Mouse (Mus musculus) heart, embryonic 14.5 days (tissue): ENCODE data around the gene Elp4. TPM values are rescaled to one million over a fixed set of nuclear protein-coding genes. Genes with fewer than 3 reads are reported as not detected.
A peak's percentile ranks its signal among the peaks of the same experiment; 100 is the strongest.

Experiments used
- ATAC-seq: fragments of 200-750 bp; cut with Nextera tagmentation; 2 replicates; pipeline ENCODE4 v1.8.0; 2017; ENCODE audit warnings: low read depth, moderate TSS enrichment; ENCODE audit not compliant: insufficient number of reproducible peaks, insufficient read depth, low FRiP score
- H3K27ac ChIP-seq, 2 experiments: fragments of 200-500 bp in 1 of 2; fragments of 300-500 bp in 1 of 2; sonication (generic) in 1 of 2; replicated peaks in 1 of 2; 2 replicates each; pipeline ENCODE4 v1.5.1; 2012 to 2014; ENCODE audit warnings: low read depth in 2 of 2, low read length in 2 of 2, control low read depth in 1 of 2, mild to moderate bottlenecking in 1 of 2, mixed read lengths in 1 of 2; ENCODE audit not compliant: control insufficient read depth in 1 of 2, insufficient read depth in 1 of 2
- H3K27me3 ChIP-seq: fragments of 300-500 bp; sonication (generic); 2 replicates; pipeline ENCODE4 v1.6.1; 2014; ENCODE audit warnings: mild to moderate bottlenecking, low read length, control low read depth; ENCODE audit not compliant: control insufficient read depth, insufficient read depth
- H3K36me3 ChIP-seq: fragments of 300-500 bp; sonication (generic); 2 replicates; pipeline ENCODE4 v1.6.1; 2014; ENCODE audit warnings: mild to moderate bottlenecking, control low read depth, low read length, mixed read lengths; ENCODE audit not compliant: control insufficient read depth, insufficient read depth
- H3K4me1 ChIP-seq, 2 experiments: fragments of 200-500 bp in 1 of 2; fragments of 300-500 bp in 1 of 2; sonication (generic) in 1 of 2; 2 replicates each; pipeline ENCODE4 v1.6.1; 2012 to 2014; ENCODE audit warnings: low read length in 2 of 2, control low read depth in 1 of 2, mixed read lengths in 1 of 2; ENCODE audit not compliant: control insufficient read depth in 2 of 2, insufficient read depth in 2 of 2
- H3K4me2 ChIP-seq: fragments of 300-500 bp; sonication (generic); 2 replicates; pipeline ENCODE4 v1.6.1; 2014; ENCODE audit warnings: mild to moderate bottlenecking, low read length
- H3K4me3 ChIP-seq, 2 experiments: fragments of 200-500 bp in 1 of 2; fragments of 300-500 bp in 1 of 2; sonication (generic) in 1 of 2; 2 replicates each; pipeline ENCODE4 v1.5.1; 2012 to 2014; ENCODE audit warnings: low read length in 2 of 2, mild to moderate bottlenecking in 2 of 2, control low read depth in 1 of 2, low read depth in 1 of 2, moderate library complexity in 1 of 2; ENCODE audit not compliant: control insufficient read depth in 1 of 2, insufficient read depth in 1 of 2
- H3K9ac ChIP-seq: fragments of 300-500 bp; sonication (generic); 2 replicates; pipeline ENCODE4 v1.6.1; 2014; ENCODE audit warnings: mild to moderate bottlenecking, low read length
- H3K9me3 ChIP-seq: fragments of 300-500 bp; sonication (generic); 2 replicates; pipeline ENCODE4 v1.6.1; 2016; ENCODE audit warnings: low read length, control low read depth; ENCODE audit not compliant: control insufficient read depth
- WGBS: fragments of 180-500 bp; shearing (Covaris S2); extraction: QIAGEN DNeasy Blood & Tissue Kit; methylation state at CpG from one replicate; pipeline ENCODE4 v1.1.7; 2014; 5-methylcytosine and 5-hydroxymethylcytosine counted together
- polyA plus RNA-seq: library from polyadenylated mRNA; unstranded; fragments of >200 nt; fragmentation: Nextera tagmentation; extraction: Ambion mirVana; gene quantifications from 2 replicates; pipeline ENCODE4 v1.2.1, GENCODE M21; 2014

Gene Elp4
- polyA plus RNA-seq, 1 experiment from 2014 or later = 19.6 TPM

DNA sequence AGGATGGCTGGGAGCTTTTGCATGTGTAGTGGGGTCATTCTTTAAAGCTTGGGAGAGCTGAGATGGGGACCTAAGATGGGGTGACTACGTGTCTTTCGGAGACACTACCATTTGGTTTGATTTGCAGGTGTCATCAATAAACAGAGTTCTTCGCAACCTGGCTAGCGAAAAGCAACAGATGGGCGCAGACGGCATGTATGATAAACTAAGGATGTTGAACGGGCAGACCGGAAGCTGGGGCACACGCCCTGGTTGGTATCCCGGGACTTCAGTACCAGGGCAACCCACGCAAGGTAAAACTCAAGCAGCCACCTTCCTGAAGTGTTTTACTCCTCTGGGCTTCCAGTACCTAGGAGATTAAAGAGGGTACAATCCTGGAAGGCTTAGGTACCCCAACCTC is 218.7 kb downstream of the Elp4 start:
- no peak overlapping the region for H3K4me3 ChIP-seq
- no peaks in the 10 kb centered on the region for H3K9me3 ChIP-seq
- no peak for ATAC-seq
- peaks cover 96% of the 10 kb centered on the region for H3K27me3 ChIP-seq
- H3K9ac ChIP-seq = no peak overlapping the region
- WGBS = 6% methylated on average over 11 of the region's 11 CpGs
- H3K4me1 ChIP-seq = peaks cover 7 to 26% of the 10 kb centered on the region in 2 experiments; a peak in 3 of 4 replicates
- no peaks in the 10 kb centered on the region for H3K36me3 ChIP-seq
- H3K27ac ChIP-seq = no peak overlapping the region
- H3K4me2 ChIP-seq = no peak overlapping the region

DNA sequence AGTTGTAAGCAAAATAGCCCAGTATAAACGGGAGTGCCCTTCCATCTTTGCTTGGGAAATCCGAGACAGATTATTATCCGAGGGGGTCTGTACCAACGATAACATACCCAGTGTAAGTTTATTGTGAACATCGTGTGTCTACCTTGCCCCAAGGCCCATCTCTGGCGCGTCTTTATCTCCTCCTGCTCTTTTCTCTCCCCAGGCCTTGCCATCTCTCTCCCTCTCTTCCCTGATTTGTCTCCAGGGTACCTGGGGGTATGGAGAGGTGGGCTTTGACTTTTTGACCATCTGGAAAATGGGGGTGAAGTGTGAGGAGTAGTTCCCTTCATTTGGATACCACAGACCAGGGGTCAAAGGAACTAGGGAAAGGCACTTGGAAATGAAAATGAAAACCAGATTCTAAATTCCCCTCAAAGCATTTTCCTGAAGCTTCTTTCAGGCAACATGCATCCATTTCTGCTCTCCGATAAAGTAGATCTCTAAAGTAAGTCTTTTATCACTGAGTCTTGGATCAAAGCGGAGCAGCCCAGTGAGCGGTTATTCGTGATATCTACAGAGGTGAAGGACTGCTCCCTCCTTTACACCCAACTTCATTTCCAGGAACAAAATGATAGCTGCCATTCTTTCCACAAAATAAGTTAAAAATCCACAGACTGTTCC is 219.2 kb downstream of the Elp4 start:
- 8% methylated on average over 11 of the region's 11 CpGs for WGBS
- H3K4me2 ChIP-seq = no peak overlapping the region
- no peak overlapping the region for H3K9ac ChIP-seq
- no peaks in the 10 kb centered on the region for H3K36me3 ChIP-seq
- no peak overlapping the region for H3K27ac ChIP-seq
- no peak for ATAC-seq
- H3K9me3 ChIP-seq = no peaks in the 10 kb centered on the region
- peaks cover 96% of the 10 kb centered on the region for H3K27me3 ChIP-seq
- peaks cover 7 to 26% of the 10 kb centered on the region in 2 experiments; a peak in 3 of 4 replicates for H3K4me1 ChIP-seq
- no peak overlapping the region for H3K4me3 ChIP-seq

DNA sequence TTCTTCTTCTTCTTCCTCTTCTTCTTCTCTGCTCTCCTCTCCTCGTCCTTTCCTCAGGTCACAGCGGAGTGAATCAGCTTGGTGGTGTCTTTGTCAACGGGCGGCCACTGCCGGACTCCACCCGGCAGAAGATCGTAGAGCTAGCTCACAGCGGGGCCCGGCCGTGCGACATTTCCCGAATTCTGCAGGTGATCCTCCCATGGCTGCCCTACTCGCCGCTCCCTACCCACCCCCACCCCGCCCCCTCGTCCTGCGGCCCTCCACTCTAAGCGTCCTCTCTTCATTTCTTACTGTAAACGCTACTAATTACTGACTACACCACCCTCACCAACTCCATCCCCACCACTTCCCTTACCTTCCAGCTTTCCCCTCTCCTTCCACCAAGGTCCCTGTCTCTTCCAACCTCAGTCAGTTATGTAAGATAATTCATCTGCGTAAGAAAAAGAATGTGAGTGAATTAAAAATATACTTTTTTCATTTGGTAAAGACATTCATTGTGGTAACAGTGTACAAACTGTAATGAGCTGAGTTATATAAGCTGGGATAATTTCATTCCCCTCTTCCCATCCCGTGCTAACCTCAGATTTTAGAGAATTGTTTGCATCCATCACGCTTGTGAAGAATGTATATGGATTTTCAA is 220.5 kb downstream of the Elp4 start:
- H3K9ac ChIP-seq = no peak overlapping the region
- WGBS = 5% methylated on average over 22 of the region's 22 CpGs
- ATAC-seq = no peak
- no peak overlapping the region for H3K4me2 ChIP-seq
- H3K4me3 ChIP-seq = no peak overlapping the region
- H3K27me3 ChIP-seq = peaks cover 97% of the 10 kb centered on the region
- H3K4me1 ChIP-seq = peaks cover 2 to 20% of the 10 kb centered on the region in 2 experiments; a peak in 3 of 4 replicates
- H3K27ac ChIP-seq = no peak overlapping the region
- no peaks in the 10 kb centered on the region for H3K36me3 ChIP-seq
- H3K9me3 ChIP-seq = no peaks in the 10 kb centered on the region

GRCm38 (mm10) chr2:105682634-105683351 is 221.6 kb downstream of the Elp4 start:
- Histone ChIP-seq H3K36me3 (no peaks in the 10 kb centered on the region), H3K9ac (no peak overlapping the region), H3K27me3 (peaks cover 97% of the 10 kb centered on the region), H3K9me3 (no peaks in the 10 kb centered on the region), H3K4me3 (0 out of 4 replicates have a peak overlapping the region, but pooled peaks of 1 of the 2 experiments have one; percentile 3), H3K27ac (no peak overlapping the region), H3K4me2 (no peak overlapping the region), H3K4me1 (peaks cover 2 to 12% of the 10 kb centered on the region in 2 experiments; a peak in 3 of 4 replicates)
- 2% methylated on average over 21 of the region's 21 CpGs for WGBS
- ATAC-seq = no peak

DNA sequence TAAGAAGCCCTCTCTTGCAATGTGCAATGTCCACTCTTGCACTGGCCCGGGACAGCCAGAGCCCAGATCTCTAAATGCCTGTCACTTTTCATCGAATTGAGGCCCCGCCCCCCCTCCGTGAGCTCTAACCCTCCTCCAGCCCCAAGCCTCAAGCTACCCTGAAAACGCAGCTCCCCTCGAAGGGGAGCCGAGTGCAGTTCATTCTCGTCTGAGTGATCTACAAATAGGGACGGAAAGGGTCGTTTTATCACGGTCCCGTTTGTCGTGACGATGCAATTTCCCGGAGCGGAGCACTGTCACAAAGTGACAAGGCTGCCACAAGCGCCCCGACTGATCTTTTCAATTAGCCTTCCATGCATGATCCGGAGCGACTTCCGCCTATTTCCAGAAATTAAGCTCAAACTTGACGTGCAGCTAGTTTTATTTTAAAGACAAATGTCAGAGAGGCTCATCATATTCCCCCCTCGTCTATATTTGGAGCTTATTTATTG is 222.3 kb downstream of the Elp4 start:
- WGBS = 1% methylated on average over 23 of the region's 23 CpGs

GRCm38 (mm10) chr2:105680999-105681710 is 223.2 kb downstream of the Elp4 start:
- Histone ChIP-seq H3K4me2 (no peak overlapping the region), H3K36me3 (no peaks in the 10 kb centered on the region), H3K4me1 (peaks cover 2 to 11% of the 10 kb centered on the region in 2 experiments; a peak in 2 of 4 replicates), H3K9me3 (no peaks in the 10 kb centered on the region), H3K9ac (no peak overlapping the region), H3K4me3 (no peak overlapping the region), H3K27ac (no peak overlapping the region), H3K27me3 (peaks cover 96% of the 10 kb centered on the region)
- no peak for ATAC-seq
- 4% methylated on average over 30 of the region's 30 CpGs for WGBS

More for the DNA sequence above, 222.3 kb downstream of the Elp4 start:
- H3K27me3 ChIP-seq = peaks cover 96% of the 10 kb centered on the region
- H3K27ac ChIP-seq = no peak overlapping the region
- no peak overlapping the region for H3K9ac ChIP-seq
- peaks cover 2 to 7% of the 10 kb centered on the region in 2 experiments; a peak in 1 of 4 replicates for H3K4me1 ChIP-seq
- no peak for ATAC-seq
- H3K4me3 ChIP-seq = peak overlapping the region in 1 of 2 experiments; percentile 1; a peak in 1 of 4 replicates
- H3K4me2 ChIP-seq = no peak overlapping the region
- H3K9me3 ChIP-seq = no peaks in the 10 kb centered on the region
- H3K36me3 ChIP-seq = no peaks in the 10 kb centered on the region
